Mouse (Mus musculus) CH12.LX (cell line): Measurements from ENCODE around the gene Sord. TPM values are rescaled to one million over a fixed set of nuclear protein-coding genes. Genes with fewer than 3 reads are reported as not detected.
A peak's percentile ranks its signal among the peaks of the same experiment; 100 is the strongest.

Experiments
- DNase-seq: peaks from one replicate; pipeline ENCODE4 v3.0.0-alpha.2; 2013; ENCODE audit errors: extremely low read depth
- H3K27ac ChIP-seq: 2 replicates; pipeline ENCODE4 v1.5.1; 2012; ENCODE audit warnings: low read depth, mild to moderate bottlenecking, control low read depth, moderate library complexity; ENCODE audit not compliant: insufficient read depth
- H3K27me3 ChIP-seq: replicated peaks from 2 replicates; pipeline ENCODE3; 2012; ENCODE audit warnings: inconsistent platforms
- H3K36me3 ChIP-seq, 2 experiments: replicated peaks in 1 of 2; 2 replicates each; pipeline versions ENCODE3 to v1.6.1; 2012; ENCODE audit warnings: inconsistent platforms in 1 of 2, low read length in 1 of 2, mild to moderate bottlenecking in 1 of 2, mixed read lengths in 1 of 2, moderate library complexity in 1 of 2; ENCODE audit not compliant: control insufficient read depth in 1 of 2, insufficient read depth in 1 of 2
- H3K4me1 ChIP-seq, 2 experiments: 2 replicates each; pipeline ENCODE4 v1.6.1; 2012; ENCODE audit warnings: inconsistent platforms in 1 of 2, moderate library complexity in 1 of 2; ENCODE audit not compliant: insufficient read depth in 2 of 2, control insufficient read depth in 1 of 2
- H3K4me2 ChIP-seq: 2 replicates; pipeline ENCODE4 v1.6.1; 2012; ENCODE audit warnings: low read depth, mild to moderate bottlenecking, control low read depth; ENCODE audit not compliant: poor library complexity, insufficient read depth, severe bottlenecking
- H3K4me3 ChIP-seq, 3 experiments: fragments of 150-350 bp in 1 of 3; sonication (generic) in 1 of 3; replicated peaks in 1 of 3; 2 replicates each; pipeline versions ENCODE3 to v1.5.1; 2011 to 2012; ENCODE audit warnings: low read depth in 2 of 3, low read length in 2 of 3, mild to moderate bottlenecking in 2 of 3, moderate library complexity in 2 of 3, control low read depth in 1 of 3, improper control_type of control experiment in 1 of 3, inconsistent platforms in 1 of 3, mixed read lengths in 1 of 3; ENCODE audit not compliant: poor library complexity in 1 of 3
- H3K79me2 ChIP-seq: replicated peaks from 2 replicates; pipeline ENCODE4 v1.6.1; 2012; ENCODE audit warnings: mild to moderate bottlenecking, moderate library complexity; ENCODE audit not compliant: control insufficient read depth, poor library complexity, insufficient read depth, severe bottlenecking; ENCODE audit errors: extremely low read depth
- H3K9ac ChIP-seq: 2 replicates; pipeline ENCODE4 v1.6.1; 2012; ENCODE audit warnings: low read depth, mild to moderate bottlenecking, control low read depth, moderate library complexity; ENCODE audit not compliant: insufficient read depth
- H3K9me3 ChIP-seq: replicated peaks from 2 replicates; pipeline ENCODE3; 2012; ENCODE audit warnings: low read length, inconsistent platforms, mixed read lengths
- BHLHE40 ChIP-seq: IDR thresholded peaks from 2 replicates; pipeline ENCODE4 v1.6.1; 2011; ENCODE audit warnings: mild to moderate bottlenecking, low read depth, low read length, improper control_type of control experiment
- CHD1 ChIP-seq: IDR thresholded peaks from 2 replicates; pipeline ENCODE4 v1.6.1; 2012; ENCODE audit warnings: low read depth, low read length, improper control_type of control experiment, inconsistent platforms
- CHD2 ChIP-seq: IDR thresholded peaks from 2 replicates; pipeline ENCODE4 v1.6.1; 2011; ENCODE audit warnings: low read length, improper control_type of control experiment
- CTCF ChIP-seq, 2 experiments: IDR thresholded peaks in 1 of 2; conservative IDR thresholded peaks in 1 of 2; 2 replicates each; pipeline ENCODE4 v1.5.1; 2011 to 2012; ENCODE audit warnings: low read depth in 2 of 2, low read length in 2 of 2, improper control_type of control experiment in 1 of 2, inconsistent platforms in 1 of 2, mild to moderate bottlenecking in 1 of 2, moderate library complexity in 1 of 2
- E2F4 ChIP-seq: IDR thresholded peaks from 2 replicates; pipeline ENCODE4 v1.6.1; 2011; ENCODE audit warnings: low read depth, low read length, improper control_type of control experiment; ENCODE audit not compliant: insufficient replicate concordance
- ELF1 ChIP-seq: IDR thresholded peaks from 2 replicates; pipeline ENCODE4 v1.6.1; 2014; ENCODE audit warnings: low read depth, mild to moderate bottlenecking, inconsistent platforms, low read length, improper control_type of control experiment
- EP300 ChIP-seq: IDR thresholded peaks from 2 replicates; pipeline ENCODE4 v1.6.1; 2011; ENCODE audit warnings: low read length, improper control_type of control experiment
- ETS1 ChIP-seq: conservative IDR thresholded peaks from 2 replicates; pipeline ENCODE4 v1.6.1; 2012; ENCODE audit warnings: low read depth, mild to moderate bottlenecking, inconsistent platforms, low read length, improper control_type of control experiment, moderate library complexity
- GABPA ChIP-seq: IDR thresholded peaks from 2 replicates; pipeline ENCODE4 v1.6.1; 2012; ENCODE audit warnings: low read depth, low read length, improper control_type of control experiment, inconsistent platforms; ENCODE audit not compliant: insufficient replicate concordance
- HCFC1 ChIP-seq: IDR thresholded peaks from 2 replicates; pipeline ENCODE4 v1.6.1; 2012; ENCODE audit warnings: low read depth, mild to moderate bottlenecking, inconsistent platforms, low read length, improper control_type of control experiment
- IRF4 ChIP-seq: IDR thresholded peaks from 2 replicates; pipeline ENCODE4 v1.6.1; 2014; ENCODE audit warnings: low read depth, mild to moderate bottlenecking, inconsistent platforms, low read length, improper control_type of control experiment
- JUN ChIP-seq: IDR thresholded peaks from 2 replicates; pipeline ENCODE4 v1.6.1; 2011; ENCODE audit warnings: low read depth, mild to moderate bottlenecking, low read length, improper control_type of control experiment, moderate library complexity; ENCODE audit not compliant: insufficient read depth
- JUND ChIP-seq: conservative IDR thresholded peaks from 2 replicates; pipeline ENCODE4 v1.6.1; 2011; ENCODE audit warnings: low read depth, low read length, improper control_type of control experiment
- KAT2A ChIP-seq: IDR thresholded peaks from 2 replicates; pipeline ENCODE4 v1.6.1; 2012; ENCODE audit warnings: low read length, improper control_type of control experiment, inconsistent platforms; ENCODE audit not compliant: insufficient replicate concordance
- MAFK ChIP-seq: IDR thresholded peaks from 2 replicates; pipeline ENCODE4 v1.6.1; 2011; ENCODE audit warnings: low read length, improper control_type of control experiment; ENCODE audit not compliant: insufficient replicate concordance
- MAX ChIP-seq: IDR thresholded peaks from 2 replicates; pipeline ENCODE4 v1.6.1; 2011; ENCODE audit warnings: low read length, improper control_type of control experiment
- MAZ ChIP-seq: IDR thresholded peaks from 2 replicates; pipeline ENCODE4 v1.6.1; 2012; ENCODE audit warnings: low read depth, mild to moderate bottlenecking, inconsistent platforms, low read length, improper control_type of control experiment, moderate library complexity
- MEF2A ChIP-seq: IDR thresholded peaks from 2 replicates; pipeline ENCODE4 v1.6.1; 2014; ENCODE audit warnings: low read depth, mild to moderate bottlenecking, inconsistent platforms, low read length, improper control_type of control experiment, borderline replicate concordance
- MXI1 ChIP-seq: IDR thresholded peaks from 2 replicates; pipeline ENCODE4 v1.6.1; 2011; ENCODE audit warnings: mild to moderate bottlenecking, low read depth, low read length, improper control_type of control experiment
- MYC ChIP-seq: IDR thresholded peaks from 2 replicates; pipeline ENCODE4 v1.6.1; 2011; ENCODE audit warnings: low read depth, mild to moderate bottlenecking, improper control_type of control experiment, low read length
- NELFE ChIP-seq: IDR thresholded peaks from 2 replicates; pipeline ENCODE4 v1.6.1; 2011; ENCODE audit warnings: low read depth, low read length, improper control_type of control experiment
- NRF1 ChIP-seq: IDR thresholded peaks from 2 replicates; pipeline ENCODE4 v1.6.1; 2014; ENCODE audit warnings: low read depth, mild to moderate bottlenecking, inconsistent platforms, low read length, improper control_type of control experiment, moderate library complexity
- PAX5 ChIP-seq: IDR thresholded peaks from 2 replicates; pipeline ENCODE4 v1.6.1; 2012; ENCODE audit warnings: low read length, inconsistent platforms, mixed read lengths
- POLR2A ChIP-seq: IDR thresholded peaks from 2 replicates; pipeline ENCODE4 v1.6.1; 2011; ENCODE audit warnings: low read depth, mild to moderate bottlenecking, improper control_type of control experiment, low read length
- POLR2AphosphoS2 ChIP-seq: IDR thresholded peaks from 2 replicates; pipeline ENCODE4 v1.6.1; 2011; ENCODE audit warnings: low read depth, low read length, improper control_type of control experiment
- RAD21 ChIP-seq: IDR thresholded peaks from 2 replicates; pipeline ENCODE4 v1.6.1; 2011; ENCODE audit warnings: low read depth, mild to moderate bottlenecking, low read length, improper control_type of control experiment, moderate library complexity
- RCOR1 ChIP-seq: conservative IDR thresholded peaks from 2 replicates; pipeline ENCODE4 v1.6.1; 2012; ENCODE audit warnings: low read depth, mild to moderate bottlenecking, inconsistent platforms, low read length, improper control_type of control experiment
- SIN3A ChIP-seq: IDR thresholded peaks from 2 replicates; pipeline ENCODE4 v1.6.1; 2012; ENCODE audit warnings: low read length, improper control_type of control experiment, inconsistent platforms
- SMC3 ChIP-seq: IDR thresholded peaks from 2 replicates; pipeline ENCODE4 v1.6.1; 2011; ENCODE audit warnings: low read depth, low read length, improper control_type of control experiment
- TBP ChIP-seq: conservative IDR thresholded peaks from 2 replicates; pipeline ENCODE4 v1.6.1; 2011; ENCODE audit warnings: low read depth, low read length, improper control_type of control experiment
- TCF12 ChIP-seq: IDR thresholded peaks from 2 replicates; pipeline ENCODE4 v1.6.1; 2014; ENCODE audit warnings: low read depth, mild to moderate bottlenecking, inconsistent platforms, low read length, improper control_type of control experiment
- UBTF ChIP-seq: IDR thresholded peaks from 2 replicates; pipeline ENCODE4 v1.6.1; 2012; ENCODE audit warnings: low read depth, mild to moderate bottlenecking, inconsistent platforms, low read length, improper control_type of control experiment, moderate library complexity
- USF1 ChIP-seq: IDR thresholded peaks from 2 replicates; pipeline ENCODE4 v1.6.1; 2014; ENCODE audit warnings: low read depth, mild to moderate bottlenecking, inconsistent platforms, low read length, improper control_type of control experiment
- USF2 ChIP-seq: conservative IDR thresholded peaks from 2 replicates; pipeline ENCODE4 v1.6.1; 2011; ENCODE audit warnings: low read depth, low read length, improper control_type of control experiment
- ZC3H11A ChIP-seq: IDR thresholded peaks from 2 replicates; pipeline ENCODE4 v1.6.1; 2012; ENCODE audit warnings: low read depth, mild to moderate bottlenecking, inconsistent platforms, low read length, improper control_type of control experiment
- ZKSCAN1 ChIP-seq: IDR thresholded peaks from 2 replicates; pipeline ENCODE4 v1.6.1; 2012; ENCODE audit warnings: low read depth, inconsistent platforms, low read length, improper control_type of control experiment, borderline replicate concordance
- ZMIZ1 ChIP-seq: IDR thresholded peaks from 2 replicates; pipeline ENCODE4 v1.6.1; 2012; ENCODE audit warnings: low read depth, mild to moderate bottlenecking, inconsistent platforms, low read length, improper control_type of control experiment
- ZNF384 ChIP-seq: IDR thresholded peaks from 2 replicates; pipeline ENCODE4 v1.6.1; 2012; ENCODE audit warnings: low read depth, low read length, improper control_type of control experiment, inconsistent platforms
- dilution Hi-C: fragments of 300-500 bp; cut with MboI; formaldehyde crosslinking; loops from 2 replicates; pipeline ENCODE4 v1.14.3; 2020; ENCODE audit warnings: low sequenced_read_pairs; ENCODE audit not compliant: extremely low pct_unique_long_range_greater_than_20kb, extremely low pct_ligation_motif_present
- in situ Hi-C: fragments of 300-500 bp; cut with MboI; formaldehyde crosslinking; loops from 3 replicates; pipeline ENCODE4 v1.14.3; 2019; ENCODE audit warnings: low sequenced_read_pairs, low pct_ligation_motif_present, low pct_unique_long_range_greater_than_20kb, mixed read lengths
- polyA plus RNA-seq: library from polyadenylated mRNA; unstranded; fragments of >175 nt; gene quantifications from 2 replicates; pipeline ENCODE4 v1.2.1, GENCODE M21; 2012; ENCODE audit warnings: low read depth; ENCODE audit not compliant: insufficient read length
- total RNA-seq, 2 experiments: library from RNA; depleted of rRNA; stranded (reverse); fragments of 300-350 nt in 1 of 2; fragments of >200 nt in 1 of 2; gene quantifications; 2 replicates each; pipeline ENCODE4 v1.2.3; 2012 to 2014

The Sord gene
- total and polyA plus RNA-seq, 3 experiments, result 18.2 to 29.9 (median 20.3) TPM

- H3K9ac ChIP-seq, result no peak overlapping the region
- H3K36me3 ChIP-seq, result peaks cover 0 to 33% of the 10 kb centered on the region in 2 experiments
- no peaks in the 10 kb centered on the region for H3K9me3 ChIP-seq
- no peaks in the 10 kb centered on the region for H3K27me3 ChIP-seq
- in situ Hi-C loops (no loop called here), dilution Hi-C loops (no loop called here)
- no peak overlapping the region for H3K4me2 ChIP-seq
- peak; percentile 83 for DNase-seq
- H3K27ac ChIP-seq, result no peak overlapping the region
- H3K79me2 ChIP-seq, result no peaks in the 10 kb centered on the region
- H3K4me1 ChIP-seq, result peaks cover 5 to 24% of the 10 kb centered on the region in 2 experiments; a peak in 2 of 4 replicates
- no peak overlapping the region for H3K4me3 ChIP-seq
- peak; percentile 95 for TF ChIP-seq SMC3
- no peak for TF ChIP-seq MXI1
- no peak for TF ChIP-seq HCFC1
- TF ChIP-seq ZKSCAN1, result no peak
- peak; percentile 70 for TF ChIP-seq JUND
- no peak for TF ChIP-seq SIN3A
- TF ChIP-seq JUN, result peak; percentile 50; the same call in 1 of the 2 replicates
- no peak for TF ChIP-seq USF2
- TF ChIP-seq RAD21, result peak; percentile 78
- TF ChIP-seq GABPA, result no peak
- no peak for TF ChIP-seq BHLHE40
- TF ChIP-seq POLR2A, result no peak
- TF ChIP-seq ZC3H11A, result peak; percentile 47; the same call in 1 of the 2 replicates
- TF ChIP-seq PAX5, result no peak
- no peak for TF ChIP-seq ZNF384
- no peak for TF ChIP-seq ZMIZ1
- TF ChIP-seq ELF1, result peak; percentile 43; the same call in 1 of the 2 replicates
- no peak for TF ChIP-seq RCOR1
- no peak for TF ChIP-seq CHD2
- TF ChIP-seq IRF4, result peak; percentile 36; the same call in 1 of the 2 replicates
- no peak for TF ChIP-seq MAZ
- TF ChIP-seq TCF12, result peak; percentile 36; the same call in 1 of the 2 replicates
- no peak for TF ChIP-seq KAT2A
- peak; percentile 65; the same call in 1 of the 2 replicates for TF ChIP-seq MYC
- no peak for TF ChIP-seq TBP
- TF ChIP-seq UBTF, result no peak
- TF ChIP-seq MAX, result peak; percentile 37; the same call in 1 of the 2 replicates
- peak; percentile 31; the same call in 1 of the 2 replicates for TF ChIP-seq NRF1
- peak; percentile 50 for TF ChIP-seq EP300
- TF ChIP-seq CHD1, result no peak
- TF ChIP-seq CTCF (conservative IDR thresholded peaks at IDR 0.05 in 1 of 2, IDR thresholded peaks at IDR 0.05 in 1 of 2; ENCODE audit: low read depth in 2 of 2, low read length in 2 of 2), result peak; percentile 91 to 95
- TF ChIP-seq NELFE, result peak; percentile 38; the same call in 1 of the 2 replicates
- TF ChIP-seq ETS1, result no peak
- no peak for TF ChIP-seq POLR2AphosphoS2
- no peak for TF ChIP-seq MAFK
- TF ChIP-seq MEF2A, result peak; percentile 61; the same call in 1 of the 2 replicates
- no peak for TF ChIP-seq USF1
- TF ChIP-seq E2F4, result no peak
- TF ChIP-seq, all 38 proteins: peak for 15
These were observed 9.2 kb downstream of the Sord start for GRCm38 (mm10) chr2:122243671-122244131.
